Mouse (Mus musculus) gastrocnemius, postnatal 4 days (tissue): ENCODE measurements around the gene Spaca4. TPM values are rescaled to one million over a fixed set of nuclear protein-coding genes. Genes with fewer than 3 reads are reported as not detected.

Experiments
- DNase-seq, 2 experiments: peaks; one replicate each; pipeline ENCODE4 v3.0.0; 2021 to 2022; ENCODE audit warnings: low spot score in 2 of 2, mixed read lengths in 2 of 2
- total RNA-seq, 2 experiments: library from RNA; stranded (reverse); gene quantifications; 2 replicates each; pipeline ENCODE4 v1.2.3; 2021

The Spaca4 gene
- total RNA-seq, 2 experiments from 2014 or later: not detected

- DNase-seq: no peak
These were observed 24.5 kb downstream of the Spaca4 start for GRCm38 (mm10) chr7:45701072-45701471.

DNA sequence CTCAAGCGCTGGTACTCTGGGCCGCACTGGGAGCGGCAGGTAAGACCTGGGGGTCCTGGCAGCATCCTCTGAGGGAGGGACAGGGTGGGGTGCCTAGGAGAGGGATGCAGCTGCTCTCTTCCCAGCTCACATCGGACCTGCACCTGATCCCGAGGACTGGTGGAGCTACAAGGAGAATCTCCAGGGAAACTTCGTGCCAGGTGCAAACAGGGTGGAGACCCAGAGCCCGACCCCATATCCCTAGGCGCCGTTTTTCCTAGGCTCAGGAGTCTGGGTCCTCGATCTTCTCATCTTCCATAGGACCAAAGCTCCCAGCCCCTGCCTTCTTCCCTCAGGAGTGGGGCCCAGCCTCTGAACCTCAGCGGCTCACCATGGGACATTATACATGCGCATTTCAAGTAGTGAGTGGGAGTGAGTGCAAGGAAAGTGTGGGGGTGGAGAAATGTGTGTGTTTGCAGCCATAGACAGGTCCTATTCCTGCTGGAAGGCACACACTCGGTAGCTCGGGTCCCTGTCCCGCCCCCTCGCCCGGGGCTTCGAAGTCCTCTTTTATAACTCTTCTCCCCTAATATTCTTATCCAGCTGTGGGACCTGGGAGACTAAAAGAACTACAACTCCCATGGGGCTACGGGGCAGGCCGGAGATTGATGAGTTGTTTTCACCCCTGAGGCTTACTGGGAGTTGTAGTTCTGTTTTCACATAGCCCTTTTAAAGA is 25.2 kb downstream of the Spaca4 start:
- DNase-seq: peak in 1 of 2 experiments; percentile 76

DNA sequence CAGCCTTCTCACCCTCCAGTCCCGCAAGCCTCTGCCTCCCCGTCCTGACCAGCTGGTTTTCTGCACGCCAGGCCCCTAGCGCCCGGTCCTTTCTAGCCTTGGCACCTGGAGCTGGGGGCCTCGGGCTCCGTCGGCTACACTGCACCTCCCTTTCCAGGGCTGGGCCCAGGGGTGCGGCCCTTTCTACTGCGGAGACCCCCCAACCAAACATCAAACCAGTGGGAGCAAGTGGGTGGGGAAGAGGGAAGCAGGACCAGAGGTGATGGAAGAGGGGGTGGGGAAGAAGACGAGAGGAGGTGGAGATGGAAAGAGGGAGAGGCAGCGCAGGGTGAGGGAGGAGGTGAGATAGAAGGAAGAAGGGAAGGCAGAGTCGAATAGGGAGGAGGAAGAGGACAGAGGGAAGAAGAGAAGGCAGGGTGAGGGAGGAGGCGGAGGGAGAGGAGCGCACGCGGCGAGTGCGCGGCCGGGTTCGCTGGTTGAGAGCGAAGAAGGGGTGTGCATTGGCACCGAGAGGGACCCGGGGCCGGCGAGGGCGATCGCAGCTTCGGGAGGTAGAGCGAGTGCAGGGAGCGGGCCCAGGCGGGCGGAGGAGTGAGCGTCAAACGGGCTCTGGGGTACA is 26.0 kb downstream of the Spaca4 start, which contains the start of gene Car11:
Gene Car11 (plus strand): TSS at position 321 of the 619 bp plus-strand sequence.
- no peak for DNase-seq

GRCm38 (mm10) chr7:45697894-45698293 is 27.7 kb downstream of the Spaca4 start:
- no peak for DNase-seq

DNA sequence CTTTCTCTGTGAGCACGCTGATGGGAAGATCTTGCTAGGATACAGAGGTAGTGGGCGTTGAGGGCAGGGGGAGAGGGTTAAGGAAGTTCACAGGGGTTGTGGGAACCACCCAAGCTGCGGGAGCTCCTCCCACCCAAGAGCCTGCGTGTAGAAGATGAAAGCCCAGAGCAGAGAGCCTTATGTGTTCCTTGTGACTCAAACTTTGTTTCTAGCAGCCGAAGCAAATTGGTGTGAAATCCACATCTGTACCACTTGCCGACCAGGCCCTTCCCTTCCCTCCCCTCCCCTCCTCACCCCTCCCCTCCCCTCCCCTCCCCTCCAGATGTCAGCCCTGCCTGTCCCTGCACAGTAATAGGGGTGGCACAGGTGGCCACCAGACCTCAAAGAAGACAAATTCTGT is 30.5 kb downstream of the Spaca4 start:
- no peak for DNase-seq

DNA sequence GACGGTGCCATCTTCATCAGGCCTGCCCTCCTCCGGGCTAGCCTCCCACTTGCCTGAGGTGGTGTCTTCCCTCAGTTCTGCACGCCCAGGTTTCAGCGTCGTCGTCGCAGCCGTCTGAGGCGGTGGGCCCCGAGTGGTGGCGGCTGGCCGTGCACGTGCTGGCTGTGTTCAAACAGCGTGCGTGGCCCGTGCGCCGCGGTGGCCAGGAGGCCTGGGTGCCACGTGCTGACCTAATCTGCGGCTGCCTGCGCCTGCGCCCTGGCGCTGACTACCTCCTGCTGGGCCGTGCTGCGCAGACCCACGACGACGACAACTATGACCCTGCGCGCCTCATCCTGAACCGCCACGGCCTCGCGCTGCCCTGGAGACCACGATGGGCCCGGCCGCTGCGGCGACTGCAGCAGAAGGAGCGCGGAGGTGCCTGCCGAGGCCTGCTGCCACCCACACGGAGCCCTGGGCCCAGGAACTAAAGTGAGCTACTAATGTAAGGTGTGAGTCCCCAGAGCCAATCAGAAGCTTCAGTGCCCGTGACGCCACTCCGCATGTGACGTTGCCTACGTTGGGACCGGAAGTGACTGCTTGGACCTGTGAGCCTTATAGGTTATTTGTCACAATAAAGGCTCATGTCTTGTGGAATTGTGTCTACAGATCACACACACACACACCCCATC is 31.6 kb downstream of the Spaca4 start, which contains the start of gene Sec1:
Gene Sec1 (minus strand): TSS at position 482 of the 671 bp plus-strand sequence.
- DNase-seq: no peak

DNA sequence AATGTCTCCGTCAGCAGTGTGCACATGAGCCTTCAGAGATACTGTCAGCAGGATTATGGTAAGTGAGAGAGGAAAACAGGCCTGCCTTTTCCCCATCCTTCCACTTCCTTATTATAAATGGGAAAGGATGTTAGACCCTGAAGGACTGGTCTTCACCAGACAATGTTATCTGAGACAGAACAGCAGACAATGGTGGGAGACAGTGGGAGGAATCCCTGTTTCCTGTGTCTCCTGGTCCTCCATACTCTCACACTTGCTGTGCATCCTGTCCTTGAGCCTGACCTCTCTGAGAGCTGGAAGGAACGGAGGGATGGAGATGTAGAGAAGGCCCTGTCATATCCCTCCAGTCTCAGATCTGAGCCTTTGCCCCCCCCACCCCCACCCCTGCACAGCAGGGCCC is 33.2 kb downstream of the Spaca4 start:
- DNase-seq: no peak

DNA sequence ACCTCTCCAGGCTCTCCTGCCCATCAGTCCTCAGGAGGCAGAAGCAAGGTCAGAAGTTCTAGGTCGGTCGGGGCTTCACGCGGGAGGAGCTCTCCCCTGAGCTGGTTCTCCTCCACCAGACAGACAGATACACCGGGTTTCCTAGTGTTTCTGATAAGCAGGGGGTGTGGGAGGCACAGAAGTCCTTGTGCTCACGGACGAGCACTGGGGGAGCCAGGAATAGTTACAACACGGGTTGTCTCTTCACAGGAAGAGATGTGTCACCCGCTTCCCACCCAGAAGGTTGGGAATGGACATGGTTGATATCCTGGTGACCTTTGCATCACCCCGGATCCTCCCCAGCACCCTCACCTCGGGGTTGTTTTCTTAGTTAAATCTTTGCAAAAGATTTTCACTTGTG is 35.8 kb downstream of the Spaca4 start:
- DNase-seq: no peak

DNA sequence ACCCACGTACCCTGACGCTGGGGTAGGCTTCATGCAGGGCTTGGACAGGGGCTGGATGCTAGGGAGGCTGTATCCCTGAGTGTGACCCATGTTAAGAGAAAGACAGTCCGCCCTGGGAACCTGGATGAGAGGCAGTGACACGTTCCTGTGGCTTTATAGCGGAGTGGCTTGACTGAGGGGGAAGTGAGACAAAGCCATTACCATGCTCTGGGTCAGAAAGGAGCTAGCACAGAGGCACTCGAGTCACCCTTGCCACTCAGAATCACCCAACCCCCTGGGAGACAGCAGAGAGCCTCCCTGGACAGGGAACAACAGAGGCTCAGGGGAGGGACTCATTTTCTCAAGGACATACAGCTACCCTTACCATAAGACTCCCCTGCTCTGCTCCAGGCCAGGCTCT is 36.5 kb downstream of the Spaca4 start:
- no peak for DNase-seq

DNA sequence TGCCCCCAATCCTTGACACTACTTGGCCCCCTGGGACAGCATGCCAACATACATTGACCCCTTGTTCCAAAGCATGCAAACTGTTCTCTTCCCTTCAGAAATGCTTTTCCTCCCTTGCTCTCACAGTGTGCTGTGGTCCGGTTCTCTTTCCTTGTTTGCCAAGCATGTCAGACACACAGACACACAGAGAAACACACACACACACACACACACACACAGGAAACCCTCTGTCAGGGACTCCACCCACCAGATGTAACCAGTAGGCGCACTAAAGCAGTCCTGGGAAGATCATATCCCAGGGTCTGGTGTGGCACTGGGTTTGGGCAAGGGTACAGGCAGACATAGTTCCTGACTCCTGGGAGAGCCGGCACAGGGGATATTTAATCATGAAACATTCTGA is 38.8 kb downstream of the Spaca4 start:
- no peak for DNase-seq

- DNase-seq: no peak
These were observed 39.8 kb downstream of the Spaca4 start for GRCm38 (mm10) chr7:45685811-45686210.

DNA sequence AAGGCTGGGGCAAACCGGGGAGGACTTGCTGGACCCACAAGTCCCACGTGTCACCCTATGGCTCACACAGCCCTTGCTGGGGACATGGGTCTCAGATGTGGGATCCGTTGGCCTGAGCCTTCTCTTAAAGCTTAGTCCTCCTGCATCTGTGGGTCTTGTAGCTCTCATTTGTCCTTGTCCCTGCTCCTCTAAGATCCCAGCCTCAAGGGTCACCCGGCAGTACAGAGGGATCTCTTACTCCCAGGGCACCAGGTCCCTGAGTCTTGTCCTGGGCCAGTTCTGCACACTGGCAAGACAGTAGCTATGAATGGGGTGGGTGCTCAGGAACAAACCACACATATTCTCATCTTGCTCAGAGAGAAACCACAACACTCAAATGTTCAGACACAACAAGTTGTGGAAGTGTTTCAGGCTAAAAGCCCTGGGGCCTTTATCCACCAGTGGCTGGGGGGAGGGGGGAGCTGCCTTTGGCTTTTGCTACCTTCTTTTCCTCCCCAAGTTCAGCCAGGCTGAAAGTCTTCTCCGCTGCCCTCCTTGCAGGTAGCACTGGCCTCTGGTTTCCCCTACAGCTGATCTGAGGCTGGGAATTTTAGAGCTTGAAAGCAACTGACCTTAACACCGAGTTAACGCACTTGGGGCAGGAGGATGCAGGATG is 42.1 kb downstream of the Spaca4 start, which contains the start of gene Ntn5:
Gene Ntn5 (plus strand): TSS at position 627 of the 655 bp plus-strand sequence.
- no peak for DNase-seq

- DNase-seq: peak; percentile 75 to 90
These were observed 43.2 kb downstream of the Spaca4 start for GRCm38 (mm10) chr7:45682144-45683126.

DNA sequence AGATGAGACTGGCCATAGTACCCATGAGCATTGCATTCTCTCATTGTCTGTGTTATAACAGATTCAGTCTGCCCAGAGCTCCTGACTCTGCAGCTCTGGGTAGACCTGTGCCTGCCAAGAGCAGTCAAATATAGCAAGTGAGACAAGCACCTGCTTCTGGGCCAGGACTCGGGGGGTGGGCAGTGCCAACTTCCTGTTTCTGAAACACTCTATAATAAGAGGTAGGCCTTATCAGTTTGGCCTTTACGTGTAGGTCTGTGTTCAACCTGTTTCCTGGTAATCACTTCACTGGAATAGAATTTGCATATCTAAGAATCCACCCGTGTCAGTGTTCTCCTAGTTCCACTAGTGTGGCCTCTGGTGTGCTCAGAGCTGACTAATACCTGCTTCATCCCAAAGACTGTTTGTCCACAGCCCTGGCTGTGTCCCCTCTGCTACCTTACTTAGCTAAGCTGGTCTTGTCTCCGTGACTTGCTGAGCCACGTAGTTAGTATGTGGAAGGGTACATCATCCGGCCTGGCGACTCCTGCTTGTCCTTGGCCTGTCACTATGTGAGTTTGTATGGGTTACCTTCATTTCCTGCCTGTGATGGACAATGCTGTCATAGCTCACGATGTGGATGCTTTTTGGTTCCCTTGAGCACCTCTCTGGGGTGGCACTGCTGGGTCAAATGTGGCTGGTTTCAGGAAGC is 44.4 kb downstream of the Spaca4 start:
- no peak for DNase-seq

GRCm38 (mm10) chr7:45679966-45680621 is 45.5 kb downstream of the Spaca4 start:
- DNase-seq: no peak

DNA sequence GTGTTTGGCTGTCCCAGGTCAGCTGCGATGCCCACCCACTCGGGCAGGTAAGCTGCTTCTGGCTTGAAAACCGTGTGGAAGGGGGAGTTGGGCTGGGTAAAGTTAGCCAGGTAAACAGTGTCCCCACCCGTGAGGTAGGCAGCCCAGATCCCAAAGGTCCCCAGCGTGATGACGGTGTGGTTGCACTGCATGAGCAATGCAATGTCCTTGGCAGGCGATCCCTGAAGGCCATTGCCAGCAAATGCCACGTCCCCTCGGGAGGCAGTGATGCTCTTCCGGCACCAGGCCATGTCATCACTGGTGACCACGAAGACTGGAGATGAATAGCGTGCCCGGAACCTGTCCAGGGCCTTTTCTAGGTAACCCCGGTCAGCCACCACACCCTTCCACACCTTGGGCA is 47.1 kb downstream of the Spaca4 start:
- DNase-seq: no peak

GRCm38 (mm10) chr7:45677627-45678295 is 47.9 kb downstream of the Spaca4 start:
- DNase-seq: no peak
